Mouse (Mus musculus): Measurements from ENCODE around the gene Snx33. TPM values are rescaled to one million over a fixed set of nuclear protein-coding genes. Genes with fewer than 3 reads are reported as not detected.

Gene Snx33
- total RNA-seq (2023), result 1.6 and 2.1 TPM in 2 replicates

GRCm38 (mm10) chr9:56928041-56928811 is at the start of gene Snx33:
TSS of gene Snx33 (minus strand) at chr9:56928371.

GRCm38 (mm10) chr9:56950414-56951400 is 22.5 kb upstream of the Snx33 start, which contains the start of gene Snupn:
TSS of gene Snupn (plus strand) at chr9:56950878.

DNA sequence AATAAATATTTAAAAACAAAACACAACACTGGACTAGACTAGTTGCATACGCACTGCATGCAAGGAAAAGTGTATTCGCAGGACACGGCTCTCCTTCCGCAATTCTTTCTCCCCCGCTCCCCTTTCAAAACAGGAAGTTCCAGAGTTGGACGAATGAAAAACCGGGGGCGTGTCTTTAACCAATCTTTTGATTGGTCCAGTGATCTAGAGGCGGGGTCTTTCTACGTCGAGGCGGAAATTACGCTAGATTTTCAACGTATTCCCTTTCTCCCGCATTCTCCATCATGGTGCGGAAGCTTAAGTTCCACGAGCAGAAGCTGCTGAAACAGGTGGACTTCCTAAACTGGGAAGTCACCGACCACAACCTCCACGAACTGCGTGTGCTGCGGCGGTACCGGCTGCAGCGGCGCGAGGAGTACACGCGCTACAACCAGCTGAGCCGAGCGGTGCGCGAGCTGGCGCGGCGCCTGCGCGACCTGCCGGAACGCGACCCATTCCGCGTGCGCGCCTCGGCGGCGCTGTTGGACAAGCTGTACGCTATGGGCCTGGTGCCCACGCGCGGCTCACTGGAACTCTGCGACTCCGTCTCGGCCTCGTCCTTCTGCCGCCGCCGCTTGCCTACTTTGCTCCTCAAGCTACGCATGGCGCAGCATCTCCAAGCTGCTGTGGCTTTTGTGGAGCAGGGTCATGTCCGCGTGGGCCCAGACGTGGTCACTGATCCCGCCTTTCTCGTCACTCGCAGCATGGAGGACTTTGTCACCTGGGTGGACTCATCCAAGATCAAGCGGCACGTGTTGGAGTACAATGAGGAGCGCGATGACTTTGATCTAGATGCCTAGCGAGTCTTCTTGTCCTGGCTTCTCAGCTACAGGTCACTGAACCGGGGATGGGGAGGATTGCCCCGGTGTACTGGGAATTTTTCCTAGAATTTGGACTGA is 9.3 kb upstream of the Snx33 start, which contains the start of gene Imp3:
Gene Imp3 (plus strand): TSS at position 253 of the 938 bp plus-strand sequence.

Other genes starting within 250 kb of the Snx33 start
- gene Lingo1, start 131.9 kb downstream of the Snx33 start, total RNA-seq (2023), result not detected in 2 replicates
- gene Odf3l1, start 63.7 kb downstream of the Snx33 start, total RNA-seq (2023), result not detected in 2 replicates
- gene Cspg4, start 63.3 kb downstream of the Snx33 start, total RNA-seq (2023), result not detected in 2 replicates
- 24.1 and 25.3 TPM in 2 replicates for gene Imp3, start 9.1 kb upstream of the Snx33 start, total RNA-seq (2023)
- gene Snupn, start 22.5 kb upstream of the Snx33 start, total RNA-seq (2023), result 2.2 and 2.4 TPM in 2 replicates
- 17.8 and 27.1 TPM in 2 replicates for gene Ptpn9, start 66.6 kb upstream of the Snx33 start, total RNA-seq (2023)
- gene Sin3a, start 143.7 kb upstream of the Snx33 start, total RNA-seq (2023), result 66.1 and 69.5 TPM in 2 replicates
- 40.6 and 67.6 TPM in 2 replicates for gene Man2c1, start 202.3 kb upstream of the Snx33 start, total RNA-seq (2023)
- gene Neil1, start 219.9 kb upstream of the Snx33 start, total RNA-seq (2023), result 2.7 and 4.4 TPM in 2 replicates
- 41.1 and 58.4 TPM in 2 replicates for gene Commd4, start 230.0 kb upstream of the Snx33 start, total RNA-seq (2023)

Data from neutrophil, adult 65 days (primary cell).